13 mouse cellular contexts compared by ENCODE assay signal in genomic region chr7:48897539-48898163, GRCm38 (mm10). TPM values are rescaled to one million over a fixed set of nuclear protein-coding genes. Genes with fewer than 3 reads are reported as not detected.
DNase-seq lines count a peak whose midpoint lies in the region; ATAC-seq and TF ChIP-seq lines count a peak whose summit lies in the region.
"Had no signal": no experiment of that assay in that cellular context is flagged by ENCODE, and none has a peak within 500 bp of the region (broad histone marks: within the 10 kb centered on the region; RNA-seq: fewer than 3 reads in every experiment).

No protein-coding gene starts in this region.

- peak overlapping the region; percentile 34 for H3K4me2 ChIP-seq in kidney, postnatal 0 days (ENCODE audit: low read length)
- peak overlapping the region; percentile 15; the same call in 1 of the 2 replicates for H3K4me2 ChIP-seq in embryonic facial prominence, embryonic 14.5 days (ENCODE audit: low read depth, low read length)
- H3K4me2 ChIP-seq in hindbrain, embryonic 14.5 days (replicated peaks), result peak overlapping the region; percentile 8
- H3K4me2 ChIP-seq in midbrain, postnatal 0 days (ENCODE audit: low read depth, low read length, poor library complexity, severe bottlenecking), result peak overlapping the region; percentile 1; the same call in 1 of the 2 replicates

- 27% methylated on average over 24 of the region's 24 CpGs for WGBS in kidney, postnatal 0 days
- WGBS in embryonic facial prominence, embryonic 14.5 days, result 43% methylated on average over 24 of the region's 24 CpGs
- WGBS in hindbrain, embryonic 14.5 days, result 27% methylated on average over 24 of the region's 24 CpGs
- WGBS in midbrain, postnatal 0 days, result 31% methylated on average over 24 of the region's 24 CpGs

- TF ChIP-seq CTCF in kidney, postnatal 0 days (IDR thresholded peaks at IDR 0.05; ENCODE audit: low read depth), result no peak
- TF ChIP-seq CTCF in midbrain, postnatal 0 days (IDR thresholded peaks at IDR 0.05), result no peak

- H3K27ac ChIP-seq in kidney, postnatal 0 days, result no peak overlapping the region
- peak overlapping the region; percentile 2; the same call in 1 of the 2 replicates for H3K27ac ChIP-seq in embryonic facial prominence, embryonic 14.5 days (replicated peaks; ENCODE audit: low read depth, low read length)
- H3K27ac ChIP-seq in hindbrain, embryonic 14.5 days, result 0 out of 2 replicates have a peak overlapping the region, but pooled peaks have one; percentile 24
- no peak overlapping the region for H3K27ac ChIP-seq in midbrain, postnatal 0 days (ENCODE audit: low read depth, low read length)
- H3K27ac ChIP-seq: left cerebral cortex, adult 2 months had no signal

- H3K9me3 ChIP-seq in kidney, postnatal 0 days (replicated peaks; ENCODE audit: low read length), result no peaks in the 10 kb centered on the region
- no peaks in the 10 kb centered on the region for H3K9me3 ChIP-seq in embryonic facial prominence, embryonic 14.5 days (ENCODE audit: control insufficient read depth, low read length)
- no peaks in the 10 kb centered on the region for H3K9me3 ChIP-seq in hindbrain, embryonic 14.5 days (ENCODE audit: control insufficient read depth, low read length)
- H3K9me3 ChIP-seq in midbrain, postnatal 0 days (ENCODE audit: low read length), result no peaks in the 10 kb centered on the region

- H3K4me1 ChIP-seq in kidney, postnatal 0 days (replicated peaks; ENCODE audit: insufficient read depth, low read length), result peaks cover 10% of the 10 kb centered on the region
- no peaks in the 10 kb centered on the region for H3K4me1 ChIP-seq in embryonic facial prominence, embryonic 14.5 days (ENCODE audit: control insufficient read depth, insufficient read depth, low read length)
- H3K4me1 ChIP-seq in hindbrain, embryonic 14.5 days (replicated peaks; ENCODE audit: control insufficient read depth, insufficient read depth, low read length), result peaks cover 17% of the 10 kb centered on the region
- H3K4me1 ChIP-seq in midbrain, postnatal 0 days (ENCODE audit: insufficient read depth, low read length), result no peaks in the 10 kb centered on the region

- no peak overlapping the region for H3K9ac ChIP-seq in kidney, postnatal 0 days (ENCODE audit: low read depth, low read length)
- H3K9ac ChIP-seq in embryonic facial prominence, embryonic 14.5 days (ENCODE audit: low read depth, low read length), result no peak overlapping the region
- H3K9ac ChIP-seq in hindbrain, embryonic 14.5 days, result no peak overlapping the region
- no peak overlapping the region for H3K9ac ChIP-seq in midbrain, postnatal 0 days (replicated peaks; ENCODE audit: low read length, poor library complexity, severe bottlenecking)

- H3K36me3 ChIP-seq in kidney, postnatal 0 days (ENCODE audit: insufficient read depth, low read length), result no peaks in the 10 kb centered on the region
- no peaks in the 10 kb centered on the region for H3K36me3 ChIP-seq in embryonic facial prominence, embryonic 14.5 days (ENCODE audit: control insufficient read depth, insufficient read depth, low read length)
- no peaks in the 10 kb centered on the region for H3K36me3 ChIP-seq in hindbrain, embryonic 14.5 days (replicated peaks; ENCODE audit: control insufficient read depth, insufficient read depth)
- H3K36me3 ChIP-seq in midbrain, postnatal 0 days (ENCODE audit: insufficient read depth, low read length), result no peaks in the 10 kb centered on the region

- peaks cover 4% of the 10 kb centered on the region; the same call in 1 of the 2 replicates for H3K27me3 ChIP-seq in kidney, postnatal 0 days (ENCODE audit: insufficient read depth, low read length)
- H3K27me3 ChIP-seq in embryonic facial prominence, embryonic 14.5 days (replicated peaks; ENCODE audit: control insufficient read depth, insufficient read depth, low read length), result 0 out of 2 replicates have a peak, but pooled peaks cover 3% of the 10 kb centered on the region
- H3K27me3 ChIP-seq in hindbrain, embryonic 14.5 days (ENCODE audit: control insufficient read depth, insufficient read depth, low read length), result no peaks in the 10 kb centered on the region
- H3K27me3 ChIP-seq in midbrain, postnatal 0 days (ENCODE audit: insufficient read depth, low read length), result peaks cover 13% of the 10 kb centered on the region; the same call in 1 of the 2 replicates

- no peak overlapping the region for H3K4me3 ChIP-seq in kidney, postnatal 0 days (replicated peaks; ENCODE audit: low read depth, low read length)
- H3K4me3 ChIP-seq in embryonic facial prominence, embryonic 14.5 days (ENCODE audit: low read depth, low read length), result no peak overlapping the region
- H3K4me3 ChIP-seq in hindbrain, embryonic 14.5 days (replicated peaks; ENCODE audit: low read length), result no peak overlapping the region
- H3K4me3 ChIP-seq in midbrain, postnatal 0 days (ENCODE audit: low read depth, low read length), result no peak overlapping the region
- H3K4me3 ChIP-seq: left cerebral cortex, adult 2 months had no signal

- ATAC-seq in kidney, postnatal 0 days (replicated peaks; ENCODE audit: low FRiP score, low read depth), result peak; percentile 33; the same call in 1 of the 2 replicates
- 0 out of 2 replicates have a peak, but pooled peaks have one; percentile 37 for ATAC-seq in embryonic facial prominence, embryonic 14.5 days (ENCODE audit: low read depth)
- no peak for ATAC-seq in hindbrain, embryonic 14.5 days (ENCODE audit: low FRiP score)
- no peak for ATAC-seq in midbrain, postnatal 0 days (ENCODE audit: low FRiP score)
- ATAC-seq in activated CD4-positive, CD25-positive, alpha-beta regulatory T cell, adult 4 months, result no peak

- peak; percentile 79 for DNase-seq in kidney, postnatal 0 days (ENCODE audit: low spot score)
- no peak for DNase-seq in kidney, adult 18-20 months
- peak; percentile 71 for DNase-seq in embryonic facial prominence, embryonic 14.5 days (ENCODE audit: low spot score)
- peak; percentile 60 for DNase-seq in hindbrain, embryonic 14.5 days (ENCODE audit: low spot score)
- DNase-seq in midbrain, postnatal 0 days (ENCODE audit: low spot score), result peak; percentile 44
- no peak for DNase-seq in thymus, postnatal 0 days (ENCODE audit: low spot score)
- DNase-seq in layer of hippocampus, adult 9-10 months (ENCODE audit: low spot score), result no peak
- DNase-seq: adrenal gland, adult 8-10 months; cerebellum, adult 9-10 months; lung, postnatal 10 days had no signal

RNA-seq across cellular contexts. Expression of gene Nav2, which starts 10.9 kb away (rescaled TPM):
- polyA plus RNA-seq in kidney, postnatal 0 days (2015; fragmentation: Nextera tagmentation; extraction: Ambion mirVana), result 10.1 and 12.7 TPM in 2 replicates
- polyA plus RNA-seq in embryonic facial prominence, embryonic 14.5 days (2014; fragmentation: Nextera tagmentation; extraction: Ambion mirVana), result 13.5 and 15.0 TPM in 2 replicates
- 19.5 and 28.2 TPM in 2 replicates for polyA plus RNA-seq in hindbrain, embryonic 14.5 days (2014; fragmentation: Nextera tagmentation; extraction: Ambion mirVana)
- 53.8 and 67.5 TPM in 2 replicates for total RNA-seq in midbrain, postnatal 0 days (2014; rRNA removed)
- 12.4 and 18.3 TPM in 2 replicates for polyA plus RNA-seq in midbrain, postnatal 0 days (2015; fragmentation: Nextera tagmentation; extraction: Ambion mirVana)
- 16.3 and 26.8 TPM in 2 replicates for polyA plus RNA-seq in thymus, postnatal 0 days (2015; fragmentation: Nextera tagmentation; extraction: Ambion mirVana)
- polyA plus RNA-seq in activated CD4-positive, CD25-positive, alpha-beta regulatory T cell, adult 4 months (2017; shearing (Covaris generic)), result 10 to 100 TPM; 14.2 to 16.6 TPM

RNA-seq across cellular contexts. Expression of gene E2f8, which starts 16.3 kb away (rescaled TPM):
- polyA plus RNA-seq in kidney, postnatal 0 days (2015; fragmentation: Nextera tagmentation; extraction: Ambion mirVana), result 5.5 and 7.3 TPM in 2 replicates
- 16.2 and 17.6 TPM in 2 replicates for polyA plus RNA-seq in embryonic facial prominence, embryonic 14.5 days (2014; fragmentation: Nextera tagmentation; extraction: Ambion mirVana)
- 2.4 and 2.7 TPM in 2 replicates for polyA plus RNA-seq in hindbrain, embryonic 14.5 days (2014; fragmentation: Nextera tagmentation; extraction: Ambion mirVana)
- total RNA-seq in midbrain, postnatal 0 days (2014; rRNA removed), result 1.0 and 1.8 TPM in 2 replicates
- polyA plus RNA-seq in midbrain, postnatal 0 days (2015; fragmentation: Nextera tagmentation; extraction: Ambion mirVana), result 0.53 and 0.70 TPM in 2 replicates
- polyA plus RNA-seq in thymus, postnatal 0 days (2015; fragmentation: Nextera tagmentation; extraction: Ambion mirVana), result 14.3 and 15.0 TPM in 2 replicates
- 1 to 10 TPM; 3.2 to 7.5 TPM for polyA plus RNA-seq in activated CD4-positive, CD25-positive, alpha-beta regulatory T cell, adult 4 months (2017; shearing (Covaris generic))

RNA-seq across cellular contexts. Expression of gene Csrp3, which starts 49.8 kb away (rescaled TPM):
- not detected in 2 replicates for polyA plus RNA-seq in kidney, postnatal 0 days (2015; fragmentation: Nextera tagmentation; extraction: Ambion mirVana)
- polyA plus RNA-seq in embryonic facial prominence, embryonic 14.5 days (2014; fragmentation: Nextera tagmentation; extraction: Ambion mirVana), result 168 and 285 TPM in 2 replicates
- not detected in 2 replicates for polyA plus RNA-seq in hindbrain, embryonic 14.5 days (2014; fragmentation: Nextera tagmentation; extraction: Ambion mirVana)
- 0.42 TPM in 1 of 2 replicates, not detected in the other for total RNA-seq in midbrain, postnatal 0 days (2014; rRNA removed)
- polyA plus RNA-seq in midbrain, postnatal 0 days (2015; fragmentation: Nextera tagmentation; extraction: Ambion mirVana), result 0.20 and 0.23 TPM in 2 replicates
- 0.27 and 0.59 TPM in 2 replicates for polyA plus RNA-seq in thymus, postnatal 0 days (2015; fragmentation: Nextera tagmentation; extraction: Ambion mirVana)
- polyA plus RNA-seq in activated CD4-positive, CD25-positive, alpha-beta regulatory T cell, adult 4 months (2017; shearing (Covaris generic)), result not detected
- total RNA-seq: adrenal gland, adult 8-10 months; left cerebral cortex, adult 2 months; neutrophil, adult 5-6 weeks had no signal

Comparison
In these comparisons a context has a peak if more than half of its experiments do, and no peak if none do; other contexts are left out.
1. DNase-seq: peak in kidney, postnatal 0 days (single experiment), embryonic facial prominence, embryonic 14.5 days (single experiment), hindbrain, embryonic 14.5 days (single experiment) and midbrain, postnatal 0 days (single experiment); none in kidney, adult 18-20 months (single experiment), thymus, postnatal 0 days (single experiment) and layer of hippocampus, adult 9-10 months (single experiment).
2. ATAC-seq: peak in kidney, postnatal 0 days (single experiment) and embryonic facial prominence, embryonic 14.5 days (single experiment); none in hindbrain, embryonic 14.5 days (single experiment), midbrain, postnatal 0 days (single experiment) and activated CD4-positive, CD25-positive, alpha-beta regulatory T cell, adult 4 months (single experiment).
3. H3K27ac ChIP-seq: peak in embryonic facial prominence, embryonic 14.5 days (single experiment) and hindbrain, embryonic 14.5 days (single experiment); none in kidney, postnatal 0 days (single experiment) and midbrain, postnatal 0 days (single experiment).
4. RNA of gene Csrp3, which starts 49.8 kb away (polyA plus RNA-seq): 168 to 285 TPM in embryonic facial prominence, embryonic 14.5 days; 0.27 to 0.59 TPM in thymus, postnatal 0 days, 0.20 to 0.23 TPM in midbrain, postnatal 0 days, not detected in hindbrain, embryonic 14.5 days, not detected in kidney, postnatal 0 days and not detected in activated CD4-positive, CD25-positive, alpha-beta regulatory T cell, adult 4 months; every median in the first group is over 100 times any median in the second.
5. Peak in every context shown above with its lines, with median percentiles within 50 percentile points of each other: H3K4me2 ChIP-seq.